Comparison of ENCODE assay signal across 14 mouse cellular contexts in the genomic region with DNA sequence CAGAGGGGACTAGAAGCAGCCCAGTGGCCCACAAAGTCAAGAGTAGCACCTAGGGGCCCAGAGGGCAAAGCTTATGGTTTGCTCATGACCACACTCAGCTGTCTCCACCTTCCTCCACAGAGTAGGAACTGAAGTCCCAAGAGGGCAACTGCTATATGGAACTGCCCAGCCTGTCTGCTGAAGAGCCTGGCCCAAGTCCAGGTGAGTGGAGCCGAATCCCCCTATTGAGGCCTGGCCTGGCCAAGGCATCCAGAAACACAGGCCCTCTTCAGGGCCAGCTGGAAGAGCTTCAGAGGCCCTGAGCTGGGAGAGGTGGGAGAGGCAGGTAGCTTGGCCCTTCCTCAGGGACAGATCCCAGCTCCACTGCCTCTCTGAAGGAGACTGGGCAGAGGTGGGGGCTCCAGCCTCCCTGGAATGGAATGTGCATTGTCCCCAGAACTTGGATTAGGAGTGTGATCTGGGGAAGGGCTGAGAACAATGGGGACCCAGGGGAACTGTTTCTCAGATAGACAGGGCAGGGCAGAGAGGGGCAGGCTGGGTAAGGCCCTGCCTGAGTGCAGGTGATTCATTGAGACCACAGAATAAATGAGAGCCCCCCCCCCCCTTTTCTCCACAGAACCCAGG.
DNase-seq lines count a peak whose midpoint lies in the region; ATAC-seq and TF ChIP-seq lines count a peak whose summit lies in the region.
"Had no signal": no experiment of that assay in that cellular context is flagged by ENCODE, and none has a peak within 500 bp of the region (broad histone marks: within the 10 kb centered on the region; RNA-seq: fewer than 3 reads in every experiment).

No protein-coding gene starts in this region.

- no peak overlapping the region for H3K4me3 ChIP-seq in heart, embryonic 13.5 days
- H3K4me3 ChIP-seq in lung, embryonic 14.5 days (ENCODE audit: low read depth, low read length): no peak overlapping the region
- H3K4me3 ChIP-seq in limb, embryonic 10.5 days: no peak overlapping the region
- H3K4me3 ChIP-seq: forebrain, embryonic 12.5 days; left cerebral cortex, adult 2 months had no signal

- H3K27ac ChIP-seq in heart, embryonic 13.5 days (replicated peaks): peak overlapping the region; percentile 61
- peak overlapping the region; percentile 76 for H3K27ac ChIP-seq in lung, embryonic 14.5 days (ENCODE audit: low read depth)
- H3K27ac ChIP-seq in limb, embryonic 10.5 days: peak overlapping the region; percentile 7; the same call in 1 of the 2 replicates
- H3K27ac ChIP-seq: forebrain, embryonic 12.5 days; left cerebral cortex, adult 2 months had no signal

- no peak for TF ChIP-seq CTCF in lung, embryonic 14.5 days (IDR thresholded peaks at IDR 0.05; ENCODE audit: low read depth)

- 14% methylated on average over 1 of the region's 1 CpGs for WGBS in heart, embryonic 13.5 days
- 47% methylated on average over 1 of the region's 1 CpGs for WGBS in lung, embryonic 14.5 days
- WGBS in limb, embryonic 10.5 days: 87% methylated on average over 1 of the region's 1 CpGs

- H3K9ac ChIP-seq in heart, embryonic 13.5 days: peak overlapping the region; percentile 62
- no peak overlapping the region for H3K9ac ChIP-seq in lung, embryonic 14.5 days
- H3K9ac ChIP-seq: forebrain, embryonic 12.5 days; liver, postnatal 0 days had no signal

- no peak overlapping the region for H3K4me2 ChIP-seq in heart, embryonic 13.5 days
- no peak overlapping the region for H3K4me2 ChIP-seq in lung, embryonic 14.5 days
- H3K4me2 ChIP-seq: forebrain, embryonic 12.5 days had no signal

- peaks cover 29% of the 10 kb centered on the region for H3K4me1 ChIP-seq in heart, embryonic 13.5 days
- peaks cover 23% of the 10 kb centered on the region for H3K4me1 ChIP-seq in lung, embryonic 14.5 days (ENCODE audit: insufficient read depth)
- H3K4me1 ChIP-seq in limb, embryonic 10.5 days: peaks cover 25% of the 10 kb centered on the region

- H3K9me3 ChIP-seq in heart, embryonic 13.5 days: no peaks in the 10 kb centered on the region
- H3K9me3 ChIP-seq in lung, embryonic 14.5 days (ENCODE audit: low read depth, low read length): no peaks in the 10 kb centered on the region
- H3K9me3 ChIP-seq in limb, embryonic 10.5 days (replicated peaks): no peaks in the 10 kb centered on the region
- H3K9me3 ChIP-seq: forebrain, embryonic 12.5 days had no signal

- H3K36me3 ChIP-seq in heart, embryonic 13.5 days: no peaks in the 10 kb centered on the region
- no peaks in the 10 kb centered on the region for H3K36me3 ChIP-seq in lung, embryonic 14.5 days (ENCODE audit: insufficient read depth)
- H3K36me3 ChIP-seq in limb, embryonic 10.5 days: no peaks in the 10 kb centered on the region
- H3K36me3 ChIP-seq: forebrain, embryonic 12.5 days had no signal

- no peak for DNase-seq in heart, adult 9 months (ENCODE audit: low spot score in 2 of 2)
- peak; percentile 31 for DNase-seq in lung, embryonic 14.5 days
- no peak for DNase-seq in lung, postnatal 36 days
- peak; percentile 10 for DNase-seq in NIH3T3 (ENCODE audit: low read depth)
- no peak for DNase-seq in limb, embryonic 10.5 days (ENCODE audit: low spot score)
- no peak for DNase-seq in testis, postnatal 14 days (ENCODE audit: low spot score)
- DNase-seq in spleen, adult 12 weeks (ENCODE audit: low spot score): no peak
- DNase-seq: adrenal gland, postnatal 14 days; liver, postnatal 0 days; midbrain, embryonic 14.5 days; right cerebral cortex, postnatal 25 days had no signal

- no peaks in the 10 kb centered on the region for H3K27me3 ChIP-seq in heart, embryonic 13.5 days (replicated peaks)
- H3K27me3 ChIP-seq in lung, embryonic 14.5 days (ENCODE audit: insufficient read depth, low read length): no peaks in the 10 kb centered on the region
- H3K27me3 ChIP-seq in limb, embryonic 10.5 days (ENCODE audit: low read depth, poor library complexity, severe bottlenecking): peaks cover 82% of the 10 kb centered on the region
- H3K27me3 ChIP-seq: forebrain, embryonic 12.5 days had no signal

- no peak for ATAC-seq in heart, embryonic 13.5 days (ENCODE audit: extremely low read depth, insufficient number of reproducible peaks, low FRiP score, low TSS enrichment)
- peak; percentile 52; the same call in 1 of the 2 replicates for ATAC-seq in lung, embryonic 14.5 days (ENCODE audit: insufficient read depth)
- ATAC-seq: liver, postnatal 0 days had no signal

Comparison
In these comparisons a context has a peak if more than half of its experiments do, and no peak if none do; other contexts are left out.
1. DNase-seq: peak in lung, embryonic 14.5 days (single experiment) and NIH3T3 (single experiment); none in heart, adult 9 months (0 of 2), lung, postnatal 36 days (single experiment), limb, embryonic 10.5 days (single experiment), testis, postnatal 14 days (single experiment) and spleen, adult 12 weeks (single experiment).
2. H3K27ac ChIP-seq: peak in every context shown above with its lines; median percentile 76 in lung, embryonic 14.5 days; 61 in heart, embryonic 13.5 days; 7 in limb, embryonic 10.5 days.